Mouse (Mus musculus) limb, embryonic 11.5 days (tissue): ENCODE results near the gene Sh3pxd2a. TPM values are rescaled to one million over a fixed set of nuclear protein-coding genes. Genes with fewer than 3 reads are reported as not detected.

Source experiments
- ATAC-seq: fragments of 200-750 bp; cut with Nextera tagmentation; 2 replicates; pipeline ENCODE4 v1.8.0; 2017; ENCODE audit warnings: low read depth; ENCODE audit not compliant: insufficient number of reproducible peaks, low FRiP score, low TSS enrichment
- DNase-seq: peaks from one replicate; pipeline ENCODE4 v3.0.0-alpha.2; 2015; ENCODE audit warnings: low spot score
- H3K27ac ChIP-seq: fragments of 300-500 bp; sonication (generic); replicated peaks from 2 replicates; pipeline ENCODE4 v1.5.1; 2014; ENCODE audit warnings: low read depth, mild to moderate bottlenecking, low read length
- H3K27me3 ChIP-seq: fragments of 300-500 bp; sonication (generic); 2 replicates; pipeline ENCODE4 v1.6.1; 2014; ENCODE audit warnings: mild to moderate bottlenecking, low read length, mixed read lengths; ENCODE audit not compliant: control insufficient read depth, insufficient read depth
- H3K36me3 ChIP-seq: fragments of 300-500 bp; sonication (generic); 2 replicates; pipeline ENCODE4 v1.6.1; 2014; ENCODE audit warnings: mild to moderate bottlenecking, low read length, moderate library complexity, mixed read lengths; ENCODE audit not compliant: control insufficient read depth, insufficient read depth
- H3K4me1 ChIP-seq: fragments of 300-500 bp; sonication (generic); 2 replicates; pipeline ENCODE4 v1.6.1; 2014; ENCODE audit warnings: low read length, mixed read lengths; ENCODE audit not compliant: control insufficient read depth, insufficient read depth
- H3K4me2 ChIP-seq: fragments of 300-500 bp; sonication (generic); 2 replicates; pipeline ENCODE4 v1.6.1; 2014; ENCODE audit warnings: low read depth, mild to moderate bottlenecking, moderate library complexity; ENCODE audit not compliant: severe bottlenecking
- H3K4me3 ChIP-seq: fragments of 300-500 bp; sonication (generic); 2 replicates; pipeline ENCODE4 v1.5.1; 2014; ENCODE audit warnings: low read depth, low read length
- H3K9ac ChIP-seq: fragments of 300-500 bp; sonication (generic); 2 replicates; pipeline ENCODE4 v1.6.1; 2014; ENCODE audit warnings: mild to moderate bottlenecking, low read length
- H3K9me3 ChIP-seq: fragments of 300-500 bp; sonication (generic); 2 replicates; pipeline ENCODE4 v1.6.1; 2016; ENCODE audit warnings: low read length; ENCODE audit not compliant: control insufficient read depth
- WGBS: fragments of 180-500 bp; shearing (Covaris S2); extraction: QIAGEN DNeasy Blood & Tissue Kit; methylation state at CpG from one replicate; pipeline ENCODE4 v1.1.7; 2014; 5-methylcytosine and 5-hydroxymethylcytosine counted together
- polyA plus RNA-seq: library from polyadenylated mRNA; unstranded; fragments of >200 nt; fragmentation: Nextera tagmentation; extraction: Ambion mirVana; gene quantifications from 2 replicates; pipeline ENCODE4 v1.2.1, GENCODE M21; 2014

Sh3pxd2a gene
- polyA plus RNA-seq, 1 experiment from 2014 or later: 10.4 TPM

- Histone ChIP-seq H3K9ac (peak overlapping the region; percentile 49; the same call in 1 of the 2 replicates), H3K4me1 (peaks cover 46% of the 10 kb centered on the region), H3K27me3 (no peaks in the 10 kb centered on the region), H3K4me2 (no peak overlapping the region), H3K4me3 (no peak overlapping the region), H3K27ac (peak overlapping the region; percentile 74), H3K36me3 (no peaks in the 10 kb centered on the region), H3K9me3 (no peaks in the 10 kb centered on the region)
- peak; percentile 33 for ATAC-seq
- WGBS: 17% methylated on average over 11 of the region's 11 CpGs
- DNase-seq: peak; percentile 59
Measured at GRCm38 (mm10) chr19:47327896-47328882, 136.0 kb downstream of the Sh3pxd2a start.

- no peak overlapping the region for H3K27ac ChIP-seq
- ATAC-seq: no peak
Measured at GRCm38 (mm10) chr19:47325881-47326280, 138.3 kb downstream of the Sh3pxd2a start.

GRCm38 (mm10) chr19:47323096-47323849, 140.9 kb downstream of the Sh3pxd2a start:
- DNase-seq: no peak
- WGBS: 72% methylated on average over 11 of the region's 11 CpGs
- ATAC-seq: no peak
- Histone ChIP-seq H3K27me3 (no peaks in the 10 kb centered on the region), H3K4me2 (no peak overlapping the region), H3K4me3 (no peak overlapping the region), H3K27ac (no peak overlapping the region), H3K9me3 (no peaks in the 10 kb centered on the region), H3K9ac (no peak overlapping the region), H3K36me3 (no peaks in the 10 kb centered on the region), H3K4me1 (peaks cover 42% of the 10 kb centered on the region)

More at GRCm38 (mm10) chr19:47325881-47326280, 138.3 kb downstream of the Sh3pxd2a start:
- Histone ChIP-seq H3K9me3 (no peaks in the 10 kb centered on the region), H3K36me3 (no peaks in the 10 kb centered on the region), H3K4me3 (no peak overlapping the region), H3K9ac (no peak overlapping the region), H3K27me3 (no peaks in the 10 kb centered on the region), H3K4me1 (peaks cover 42% of the 10 kb centered on the region), H3K4me2 (no peak overlapping the region)
- DNase-seq: peak; percentile 69
- 52% methylated on average over 5 of the region's 5 CpGs for WGBS

GRCm38 (mm10) chr19:47320331-47320668, 143.9 kb downstream of the Sh3pxd2a start:
- WGBS: 13% methylated on average over 8 of the region's 8 CpGs
- peak; percentile 52 for DNase-seq
- no peak; the same call in 1 of the 2 replicates for ATAC-seq
- Histone ChIP-seq H3K36me3 (no peaks in the 10 kb centered on the region), H3K4me1 (peaks cover 40% of the 10 kb centered on the region), H3K9ac (peak overlapping the region; percentile 35), H3K4me3 (no peak overlapping the region), H3K9me3 (no peaks in the 10 kb centered on the region), H3K27me3 (no peaks in the 10 kb centered on the region), H3K27ac (no peak overlapping the region; the same call in 1 of the 2 replicates), H3K4me2 (0 out of 2 replicates have a peak overlapping the region, but pooled peaks have one; percentile 5)

- peak overlapping the region; percentile 5; the same call in 1 of the 2 replicates for H3K4me2 ChIP-seq
- no peaks in the 10 kb centered on the region for H3K9me3 ChIP-seq
- H3K36me3 ChIP-seq: no peaks in the 10 kb centered on the region
- H3K27ac ChIP-seq: no peak overlapping the region
- peaks cover 46% of the 10 kb centered on the region for H3K4me1 ChIP-seq
- ATAC-seq (no peak), DNase-seq (no peak)
- WGBS: 58% methylated on average over 10 of the region's 10 CpGs
- no peak overlapping the region for H3K4me3 ChIP-seq
- peak overlapping the region; percentile 35 for H3K9ac ChIP-seq
- H3K27me3 ChIP-seq: no peaks in the 10 kb centered on the region
Measured at GRCm38 (mm10) chr19:47319521-47320330, 144.5 kb downstream of the Sh3pxd2a start.

GRCm38 (mm10) chr19:47319061-47319460, 145.1 kb downstream of the Sh3pxd2a start:
- Histone ChIP-seq H3K27me3 (no peaks in the 10 kb centered on the region), H3K9me3 (no peaks in the 10 kb centered on the region), H3K4me2 (no peak overlapping the region), H3K9ac (no peak overlapping the region), H3K4me3 (no peak overlapping the region), H3K36me3 (no peaks in the 10 kb centered on the region), H3K4me1 (peaks cover 46% of the 10 kb centered on the region), H3K27ac (peak overlapping the region; percentile 47; the same call in 1 of the 2 replicates)
- DNase-seq (no peak), ATAC-seq (no peak)
- 87% methylated on average over 8 of the region's 8 CpGs for WGBS

GRCm38 (mm10) chr19:47317063-47317938, 146.9 kb downstream of the Sh3pxd2a start:
- WGBS: 69% methylated on average over 15 of the region's 15 CpGs
- no peak for ATAC-seq
- no peaks in the 10 kb centered on the region for H3K27me3 ChIP-seq
- no peak overlapping the region for H3K4me2 ChIP-seq
- no peak overlapping the region for H3K9ac ChIP-seq
- H3K27ac ChIP-seq: 0 out of 2 replicates have a peak overlapping the region, but pooled peaks have one; percentile 24
- H3K36me3 ChIP-seq: no peaks in the 10 kb centered on the region
- DNase-seq: no peak
- H3K4me1 ChIP-seq: peaks cover 51% of the 10 kb centered on the region
- H3K4me3 ChIP-seq: no peak overlapping the region
- H3K9me3 ChIP-seq: no peaks in the 10 kb centered on the region
